Mouse (Mus musculus) heart, adult 2 months (tissue): ENCODE results near the gene Mark2.

Experiments used
- CTCF ChIP-seq: fragments of 200-600 bp; IDR thresholded peaks from 2 replicates; pipeline ENCODE4 v1.8.1; 2022; ENCODE audit warnings: antibody characterized with exemption, mild to moderate bottlenecking, moderate library complexity
- POLR2A ChIP-seq: fragments of 200-500 bp; IDR thresholded peaks from 2 replicates; pipeline ENCODE4 v1.6.1; 2011; ENCODE audit warnings: mild to moderate bottlenecking, low read depth, low read length, control low read depth; ENCODE audit not compliant: insufficient read depth

- TF ChIP-seq CTCF (no peak), POLR2A (no peak)
Measured at GRCm38 (mm10) chr19:7239574-7239973, 102.1 kb downstream of the Mark2 start.
